Mouse (Mus musculus): ENCODE data around the gene Serpina16.
"Not testable (repeated sequence)": the region's sequence is repeated elsewhere in the genome, so short reads cannot be mapped to it uniquely, and the experiment has no call there.

Serpina16 gene

DNA sequence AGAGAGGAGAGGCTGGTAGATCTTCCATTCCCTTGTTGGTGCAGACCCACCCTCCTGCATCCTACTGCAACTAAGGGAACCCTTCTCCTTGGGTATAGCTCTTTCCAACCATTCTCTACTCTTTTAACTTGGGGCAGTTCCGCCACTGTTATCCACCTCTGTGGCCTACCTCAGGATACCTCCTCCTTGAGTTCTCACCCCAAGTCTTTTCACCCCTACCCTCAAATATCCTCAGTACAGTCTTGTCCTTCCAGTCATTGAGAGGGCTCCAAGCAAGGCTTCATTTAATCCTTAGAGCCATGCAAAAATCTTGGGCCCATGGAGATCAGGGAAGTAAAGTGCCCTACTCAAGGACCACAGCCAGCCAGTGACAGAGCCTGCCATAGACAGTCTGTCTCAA, at the start of gene Serpina16:
Serpina16 (minus strand) TSS at position 101 of the 400 bp plus-strand sequence.
- DNase-seq (ENCODE audit: low read depth, low spot score) = no peak

DNA sequence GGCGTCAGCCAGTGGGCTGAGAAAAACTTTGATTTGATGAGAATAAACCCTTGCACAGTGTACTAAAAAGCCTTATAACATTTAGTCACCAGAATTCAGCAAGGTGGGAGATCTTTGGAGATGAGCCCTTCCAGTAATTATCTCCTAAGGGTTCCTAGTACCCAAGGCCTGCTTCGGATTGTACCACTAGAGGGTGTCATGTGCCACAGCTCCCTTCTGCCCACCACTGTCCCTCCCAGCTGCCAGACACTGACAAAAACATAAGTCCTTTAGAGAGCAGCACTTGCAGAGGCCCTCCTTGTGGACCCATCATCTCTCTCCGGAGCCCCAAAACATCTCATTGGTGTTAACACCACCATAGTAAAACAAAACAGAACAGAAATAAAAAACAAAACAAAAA, 35.6 kb upstream of the Serpina16 start:
- no peak for DNase-seq (ENCODE audit: low read depth, low spot score)

DNA sequence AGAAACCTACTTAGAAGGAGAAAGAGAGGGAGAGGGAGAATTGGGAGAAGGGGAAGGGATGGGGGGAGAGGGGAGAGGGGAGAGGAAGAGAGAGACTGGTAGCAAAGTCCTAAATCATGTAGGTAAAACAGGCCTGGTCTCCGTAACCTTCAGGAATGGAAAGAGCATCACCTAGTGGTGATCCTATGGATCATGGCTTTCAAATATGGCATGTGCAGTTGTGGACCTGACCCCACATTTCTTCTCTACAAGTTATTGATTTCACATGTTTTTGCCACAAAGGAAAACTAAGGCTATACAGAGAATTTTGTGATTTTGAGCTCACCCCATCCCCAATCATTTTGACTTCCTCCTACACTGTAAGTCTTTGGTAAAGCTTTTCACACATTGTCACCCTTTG, 34.5 kb upstream of the Serpina16 start:
- no peak for DNase-seq (ENCODE audit: low read depth, low spot score)

DNA sequence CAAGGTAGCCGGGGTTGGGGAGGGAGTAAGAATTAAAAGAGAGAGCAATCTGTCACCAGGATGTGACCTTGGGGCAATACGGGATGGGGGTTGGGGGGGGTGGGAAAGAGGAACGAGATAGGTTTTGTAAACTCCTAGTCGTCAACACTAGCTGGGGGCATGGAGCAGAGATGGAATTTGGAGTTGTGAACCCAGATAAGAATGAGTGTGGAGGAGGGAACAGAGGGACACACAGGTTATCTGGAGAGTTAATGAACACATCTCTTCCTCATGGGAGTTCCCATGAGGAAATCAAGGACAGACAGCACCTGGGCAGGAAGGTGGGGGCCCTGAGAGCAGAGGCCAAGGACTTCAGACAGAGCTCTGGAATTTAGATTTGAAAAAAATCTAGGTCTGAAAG, 30.2 kb upstream of the Serpina16 start:
- DNase-seq (ENCODE audit: low read depth, low spot score) = no peak

DNA sequence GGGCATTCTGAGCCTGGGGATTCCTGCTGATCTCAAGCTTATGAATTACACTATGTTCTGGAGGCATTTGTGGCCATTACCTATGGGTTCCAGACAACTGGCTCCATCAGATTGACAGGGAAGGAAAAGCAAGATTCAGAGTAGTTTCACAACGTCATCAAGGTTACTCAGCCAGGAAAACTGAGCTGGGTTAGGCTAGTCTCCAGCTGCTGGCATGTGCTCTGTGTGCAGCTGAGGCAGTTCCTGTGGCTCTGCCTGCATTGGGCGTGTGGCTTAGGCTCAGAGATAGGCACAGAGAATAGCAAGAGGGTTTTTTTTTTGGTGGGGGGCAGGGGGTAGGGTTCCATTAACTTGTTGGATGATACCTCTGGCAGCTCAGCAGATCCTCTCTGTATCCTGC, 29.6 kb upstream of the Serpina16 start:
- DNase-seq (ENCODE audit: low read depth, low spot score) = no peak

DNA sequence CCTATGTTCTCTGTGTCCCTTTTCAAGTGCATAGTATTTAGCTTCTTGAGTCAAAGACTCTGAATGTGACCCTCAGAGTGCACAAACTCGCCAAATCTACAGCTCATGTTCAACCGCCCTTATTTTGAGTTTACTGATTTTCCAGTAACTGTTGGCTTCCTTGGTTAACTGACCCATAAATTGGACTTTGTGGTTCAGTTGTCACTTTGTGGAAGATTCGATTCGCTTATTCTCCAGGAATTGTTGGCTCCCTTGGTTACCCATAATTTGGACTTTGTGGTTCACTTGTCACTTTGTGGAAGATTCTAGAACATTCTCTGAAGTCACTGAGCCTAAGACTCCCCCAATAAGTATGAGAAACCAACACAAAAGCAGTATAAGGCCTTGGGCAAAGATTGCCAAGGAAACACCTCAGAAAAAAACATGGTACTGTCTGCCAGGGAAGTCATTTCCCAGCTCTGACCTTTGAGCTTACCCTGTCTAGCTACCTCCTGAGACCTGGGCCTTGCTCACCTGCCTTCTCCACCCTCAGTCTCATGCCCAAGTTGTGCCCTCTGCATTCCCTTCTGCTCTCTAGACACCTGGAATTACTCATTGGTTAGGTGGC, 24.3 kb upstream of the Serpina16 start:
- DNase-seq (ENCODE audit: low read depth, low spot score) = no peak

DNA sequence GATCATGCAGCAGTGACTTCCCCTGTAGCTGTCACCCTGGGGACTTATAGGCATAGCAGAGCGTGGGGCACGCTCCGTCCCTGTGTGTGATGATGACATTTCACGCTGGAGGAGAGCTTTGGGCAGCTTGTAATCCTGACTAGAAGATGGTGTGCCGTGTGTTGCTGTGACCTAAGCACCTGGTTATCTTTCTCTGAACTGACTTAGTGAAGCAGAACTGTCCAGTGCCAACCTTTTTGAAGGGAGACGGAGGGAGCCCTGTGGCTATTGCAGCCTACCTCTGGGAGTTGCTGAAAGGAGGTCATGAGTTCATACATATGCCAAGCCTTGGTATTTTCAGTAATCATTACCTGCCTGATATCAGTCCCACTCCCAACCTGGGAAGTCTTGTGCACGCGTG, 19.5 kb upstream of the Serpina16 start, which contains the start of gene Serpina1f:
Serpina1f (minus strand) TSS at position 101 of the 400 bp plus-strand sequence.
- no peak for DNase-seq (ENCODE audit: low read depth, low spot score)

DNA sequence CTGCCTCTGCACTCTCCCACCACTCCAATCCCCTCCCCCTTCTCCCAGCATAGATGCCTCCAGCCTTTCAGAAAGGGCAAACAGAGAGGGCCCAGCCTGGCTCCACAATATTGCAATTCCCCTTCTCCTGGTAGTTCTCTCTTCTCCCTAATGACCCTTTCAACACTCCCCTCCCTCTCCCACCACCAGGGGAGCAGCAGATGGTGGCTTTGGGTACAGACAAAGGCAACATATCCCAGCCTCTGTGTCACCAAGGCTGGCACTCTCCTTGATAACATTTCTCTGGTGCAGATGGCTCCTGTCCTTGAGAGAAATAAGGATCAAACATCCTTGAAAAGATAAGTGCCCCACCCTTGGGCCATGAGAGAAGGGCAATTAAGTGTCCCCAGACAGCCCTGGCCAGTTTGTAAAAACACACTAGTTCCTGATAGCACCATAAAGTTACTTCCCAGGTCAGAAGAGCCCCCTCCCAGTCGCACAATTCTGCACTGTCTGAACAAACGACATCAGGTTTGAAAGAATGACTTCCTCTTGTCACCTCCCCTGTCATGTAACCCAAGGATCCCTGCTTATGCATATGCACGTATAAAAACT, 12.4 kb upstream of the Serpina16 start:
- no peak for DNase-seq (ENCODE audit: low read depth, low spot score)

DNA sequence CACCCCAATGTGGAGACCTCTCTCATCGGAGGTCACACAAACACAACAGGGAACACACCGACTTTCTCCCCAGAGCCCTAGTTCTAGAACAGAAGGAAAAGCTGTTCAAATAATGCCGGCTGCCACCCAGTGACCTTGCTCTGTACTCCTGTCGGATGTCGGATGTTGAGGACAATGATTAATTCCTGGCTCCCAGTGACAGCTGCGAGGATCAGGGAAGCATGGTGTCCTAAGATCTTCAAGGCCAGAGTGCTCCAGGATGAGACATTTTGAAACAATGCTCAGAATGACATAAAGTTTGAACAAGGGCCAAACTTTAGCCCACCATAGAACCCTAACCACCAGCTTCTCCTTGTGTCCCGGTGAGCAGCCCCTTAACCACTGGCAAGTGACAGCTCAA, 11.1 kb upstream of the Serpina16 start:
- no peak for DNase-seq (ENCODE audit: low read depth, low spot score)

DNA sequence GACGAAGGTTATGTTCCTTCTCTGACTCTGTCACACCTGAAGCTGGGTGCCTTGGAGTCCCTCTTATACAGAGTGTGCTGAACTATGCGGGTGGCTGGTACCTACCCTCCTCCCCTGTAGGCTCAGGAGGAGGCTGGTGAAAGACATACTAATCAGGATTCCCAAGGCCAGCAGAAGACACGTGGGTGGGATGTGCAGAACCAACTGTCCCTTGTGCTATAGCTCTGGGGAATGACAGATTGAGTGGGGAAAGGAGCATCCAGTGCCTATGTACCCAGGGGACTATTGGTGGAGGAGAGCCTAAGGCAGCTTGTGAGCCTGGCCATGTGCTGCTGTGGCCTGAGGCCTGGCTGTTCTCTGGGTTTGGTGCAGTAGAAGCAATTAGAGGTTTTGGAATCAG, 10.1 kb upstream of the Serpina16 start:
- no peak for DNase-seq (ENCODE audit: low read depth, low spot score)

DNA sequence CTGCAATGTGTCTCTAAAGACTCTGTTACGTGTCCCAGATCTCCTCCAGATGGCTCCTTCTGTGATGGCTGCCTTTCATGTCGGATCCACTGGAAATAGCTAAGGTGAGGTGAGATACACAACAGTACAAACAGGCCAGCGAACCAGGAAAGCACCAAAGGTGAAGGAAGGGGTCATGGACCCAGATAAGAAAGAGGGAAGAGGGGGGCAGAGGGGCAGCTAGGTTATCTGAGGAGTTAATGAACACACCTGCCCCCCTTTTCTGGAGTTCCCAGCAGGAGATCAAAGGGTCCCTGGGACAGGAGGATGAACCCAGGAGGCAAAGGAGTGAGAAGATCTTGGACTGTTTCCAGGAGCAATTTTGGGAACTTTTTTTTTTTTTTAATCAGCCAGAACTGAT, 9.4 kb upstream of the Serpina16 start:
- DNase-seq (ENCODE audit: low read depth, low spot score) = no peak

DNA sequence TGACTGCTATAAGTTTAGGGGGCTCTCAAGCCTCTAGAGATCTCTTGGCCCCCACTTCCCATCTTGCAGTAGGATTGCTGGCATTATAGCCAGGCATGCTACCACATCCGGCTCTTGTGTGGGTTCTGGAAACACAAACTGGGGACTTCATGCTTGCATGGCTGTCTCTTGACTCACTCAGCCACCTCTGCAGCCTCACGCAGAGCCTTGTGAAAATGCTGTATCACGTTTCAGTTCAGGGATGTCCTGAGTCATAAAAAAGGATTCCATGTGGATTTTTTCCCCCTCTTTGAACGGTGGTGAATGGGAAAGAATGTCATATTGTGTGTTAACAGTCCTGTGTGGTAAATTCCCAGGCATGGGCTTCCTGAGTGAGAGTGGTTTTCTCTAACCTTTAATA, 7.8 kb upstream of the Serpina16 start:
- DNase-seq (ENCODE audit: low read depth, low spot score) = no peak

DNA sequence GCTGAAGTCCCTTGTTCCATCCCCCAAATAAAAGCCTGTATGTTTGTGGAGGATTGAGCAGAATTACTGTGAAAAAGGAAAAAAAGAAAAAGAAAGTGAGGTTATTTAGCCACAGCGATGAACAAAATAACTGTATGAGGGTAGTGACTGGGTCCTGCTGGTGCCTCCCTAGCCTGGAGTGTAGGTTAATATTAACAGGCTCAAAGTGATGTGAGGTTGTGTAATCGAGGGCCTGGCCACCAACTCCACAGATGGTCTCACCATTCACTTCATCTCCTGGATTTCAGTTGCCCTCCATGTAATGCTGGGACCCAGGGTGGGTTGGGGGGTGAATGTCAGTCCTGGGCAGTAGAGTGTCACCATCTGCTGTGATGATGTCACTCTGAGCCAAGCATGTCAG, 5.8 kb upstream of the Serpina16 start:
- no peak for DNase-seq (ENCODE audit: low read depth, low spot score)

DNA sequence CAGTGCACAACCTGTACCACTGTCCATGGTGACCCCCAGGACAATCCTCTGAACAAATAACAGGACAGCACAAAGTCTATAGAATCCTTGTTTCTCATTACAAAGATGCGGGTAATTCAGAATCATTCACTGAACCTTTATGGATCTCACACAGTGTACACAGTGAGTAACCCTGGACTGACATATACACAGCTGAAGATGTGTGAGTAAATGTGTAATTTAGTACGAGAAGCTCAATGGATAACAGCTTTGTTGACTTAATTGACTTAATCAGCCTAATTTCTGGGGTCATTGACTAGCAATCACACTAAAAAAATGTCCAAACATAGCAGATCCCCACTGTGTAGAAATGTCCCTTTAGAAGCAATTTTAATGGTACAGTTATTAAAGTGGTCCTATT, 5.2 kb upstream of the Serpina16 start:
- no peak for DNase-seq (ENCODE audit: low read depth, low spot score)

DNA sequence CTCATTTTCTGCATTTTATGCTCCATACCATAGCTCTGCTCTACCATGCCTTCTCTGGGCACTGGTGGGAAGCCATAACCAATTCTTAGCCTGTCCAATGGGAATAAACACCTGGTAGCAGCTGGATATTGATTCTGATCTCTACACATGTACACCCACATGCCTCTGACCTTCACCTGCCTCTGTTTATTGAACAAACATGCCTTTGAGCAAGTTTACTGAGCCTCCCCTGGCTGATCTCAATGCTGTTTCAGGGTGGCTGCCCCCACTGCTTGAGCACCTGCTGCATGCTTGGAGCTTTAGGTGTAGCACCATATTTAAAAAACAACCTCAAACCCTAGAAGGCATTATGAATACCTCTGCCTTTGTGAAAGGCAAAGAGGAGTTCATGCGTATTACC, 3.9 kb upstream of the Serpina16 start:
- DNase-seq (ENCODE audit: low read depth, low spot score) = not testable (repeated sequence)

DNA sequence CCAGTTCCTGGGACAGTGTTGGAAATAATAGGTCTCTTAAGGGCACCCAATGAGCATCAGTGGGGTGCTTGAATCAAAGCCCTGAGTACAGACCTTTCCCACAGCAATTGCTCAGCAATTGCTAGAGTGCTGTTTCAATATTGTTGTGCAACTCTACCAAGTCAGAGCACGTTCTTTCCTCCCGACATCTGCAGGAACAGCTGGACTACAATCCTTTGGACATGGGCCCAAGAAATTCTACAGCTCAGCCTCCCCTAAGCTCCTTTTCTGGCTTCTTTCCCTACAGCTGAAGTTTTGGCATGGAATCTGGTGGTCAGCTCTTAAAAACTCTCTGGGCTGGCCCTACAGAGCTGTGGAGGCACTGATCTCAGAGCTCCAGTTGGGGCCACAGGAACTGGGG, 2.8 kb downstream of the Serpina16 start:
- DNase-seq (ENCODE audit: low read depth, low spot score) = no peak

DNA sequence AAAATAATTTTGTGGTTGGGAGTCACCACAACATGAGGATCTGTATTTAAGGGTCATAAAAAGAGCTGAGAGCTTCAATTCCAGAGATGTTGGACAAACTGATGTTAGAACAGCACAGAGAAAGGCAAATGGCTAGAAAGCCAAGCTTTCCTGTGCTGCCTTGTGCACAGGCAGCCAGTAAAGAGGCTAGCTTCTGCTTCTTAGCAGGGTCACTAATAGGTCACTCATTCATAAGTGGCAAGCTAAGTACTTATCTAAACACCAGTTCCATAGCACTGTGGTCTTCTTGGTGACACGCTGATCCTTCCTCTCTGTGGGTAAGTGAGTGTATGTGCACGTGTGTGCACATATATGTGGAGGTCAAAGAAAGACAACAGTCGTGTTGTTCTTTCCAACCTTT, 4.5 kb downstream of the Serpina16 start:
- no peak for DNase-seq (ENCODE audit: low read depth, low spot score)

DNA sequence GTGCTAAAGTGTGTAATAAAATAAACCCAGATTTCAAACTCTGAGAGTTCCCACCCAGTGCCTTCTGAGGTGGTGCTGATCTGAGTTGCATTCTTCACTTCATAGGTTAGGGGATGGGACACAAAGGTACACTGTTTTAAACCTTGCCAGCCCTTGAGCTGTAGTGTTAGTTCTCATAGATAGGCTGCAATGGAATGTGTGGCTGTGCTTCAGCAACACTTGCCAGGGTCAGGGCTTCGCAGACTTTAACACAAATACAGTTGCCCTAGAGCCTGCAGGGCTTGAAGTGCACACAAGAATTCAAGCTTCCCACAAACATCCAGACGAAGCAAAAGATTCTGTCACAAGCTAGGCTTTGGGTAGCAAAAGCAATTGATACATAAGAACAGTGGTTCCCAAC, 5.0 kb downstream of the Serpina16 start:
- no peak for DNase-seq (ENCODE audit: low read depth, low spot score)

DNA sequence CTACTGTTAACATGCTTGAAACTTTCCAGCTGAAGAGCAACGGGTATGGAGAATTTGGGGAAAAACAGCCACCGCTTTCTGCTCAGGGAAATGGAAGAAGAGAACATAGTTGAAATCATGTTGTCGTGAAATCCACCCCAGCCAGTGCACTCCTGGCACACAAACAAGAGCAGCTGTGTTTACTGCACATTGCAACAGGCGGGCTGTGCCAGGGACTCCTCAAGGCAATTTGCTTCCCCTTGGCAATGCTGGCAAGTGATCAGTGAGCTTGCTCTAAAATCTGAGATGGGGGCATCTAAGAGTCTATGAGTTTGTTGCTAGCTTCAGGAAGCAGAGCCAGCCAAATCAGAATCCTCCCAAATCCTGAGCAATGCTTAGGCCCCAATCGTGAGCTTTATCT, 5.6 kb downstream of the Serpina16 start:
- no peak for DNase-seq (ENCODE audit: low read depth, low spot score)

DNA sequence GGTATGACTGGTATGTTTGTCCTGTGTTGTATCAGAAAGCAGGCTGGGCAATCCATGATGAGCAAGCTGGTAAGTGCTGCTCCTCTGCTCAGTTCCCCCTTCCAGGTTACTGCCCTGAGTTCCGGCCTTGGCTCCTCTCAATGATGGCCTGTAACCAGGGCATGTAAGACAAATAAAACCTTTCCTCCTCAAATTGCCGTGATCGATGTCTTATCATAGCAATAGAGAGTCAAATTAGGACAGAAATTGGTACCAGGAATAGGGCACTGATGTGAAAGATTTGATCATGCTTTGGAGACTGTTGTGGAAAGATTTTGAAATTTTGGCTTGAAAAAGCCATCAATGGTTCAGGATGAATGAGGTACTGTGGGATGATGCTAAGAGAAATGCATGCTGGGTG, 10.7 kb downstream of the Serpina16 start:
- no peak for DNase-seq (ENCODE audit: low read depth, low spot score)

DNA sequence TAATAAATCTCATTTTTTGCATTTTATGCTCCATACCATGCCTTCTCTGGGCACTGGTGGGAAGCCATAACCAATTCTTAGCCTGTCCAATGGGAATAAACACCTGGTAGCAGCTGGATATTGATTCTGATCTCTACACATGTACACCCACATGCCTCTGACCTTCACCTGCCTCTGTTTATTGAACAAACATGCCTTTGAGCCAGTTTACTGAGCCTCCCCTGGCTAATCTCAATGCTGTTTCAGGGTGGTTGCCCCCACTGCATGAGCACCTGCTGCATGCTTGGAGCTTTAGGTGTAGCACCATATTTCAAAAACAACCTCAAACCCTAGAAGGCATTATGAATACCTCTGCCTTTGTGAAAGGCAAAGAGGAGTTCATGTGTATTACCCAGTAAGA, 13.9 kb downstream of the Serpina16 start:
- not testable (repeated sequence) for DNase-seq (ENCODE audit: low read depth, low spot score)

DNA sequence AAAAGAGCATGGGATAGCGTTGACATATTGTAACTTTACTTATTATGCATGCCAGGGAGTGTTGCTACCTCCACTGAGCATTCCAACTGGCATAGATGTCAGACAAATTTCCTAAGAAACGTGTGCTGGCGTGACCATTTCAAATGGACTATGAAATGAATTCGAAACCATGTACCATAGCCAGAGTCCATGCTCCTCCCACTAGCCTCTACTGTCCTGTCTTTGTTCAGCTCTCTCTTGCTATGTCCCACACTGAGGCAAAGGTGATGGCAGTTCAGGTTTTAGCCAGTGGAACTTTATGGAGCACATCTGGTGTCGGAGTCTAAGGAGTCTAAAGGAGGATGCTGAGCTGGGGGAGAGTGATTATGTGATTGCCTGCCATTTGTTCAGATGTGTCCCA, 15.9 kb downstream of the Serpina16 start:
- no peak for DNase-seq (ENCODE audit: low read depth, low spot score)

DNA sequence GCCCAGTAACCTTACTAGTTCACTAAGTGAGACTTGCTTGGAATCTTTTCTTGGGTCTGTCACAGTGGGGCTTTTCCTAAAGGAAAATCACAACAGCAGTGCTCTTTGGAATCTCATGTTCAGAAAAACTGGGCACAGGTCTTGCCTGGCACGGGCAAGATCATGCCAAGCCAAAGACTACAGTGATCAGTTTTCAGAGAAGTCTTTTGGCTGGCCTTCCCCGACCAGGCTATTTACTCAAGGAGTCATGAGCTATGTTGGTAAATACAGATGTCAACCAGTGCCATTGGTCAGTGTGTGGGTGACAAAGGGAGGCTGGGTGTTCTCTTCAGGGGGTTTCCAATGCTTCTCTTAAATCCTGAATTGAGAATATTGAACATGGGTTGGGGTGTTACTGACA, 16.8 kb downstream of the Serpina16 start:
- DNase-seq (ENCODE audit: low read depth, low spot score) = no peak

DNA sequence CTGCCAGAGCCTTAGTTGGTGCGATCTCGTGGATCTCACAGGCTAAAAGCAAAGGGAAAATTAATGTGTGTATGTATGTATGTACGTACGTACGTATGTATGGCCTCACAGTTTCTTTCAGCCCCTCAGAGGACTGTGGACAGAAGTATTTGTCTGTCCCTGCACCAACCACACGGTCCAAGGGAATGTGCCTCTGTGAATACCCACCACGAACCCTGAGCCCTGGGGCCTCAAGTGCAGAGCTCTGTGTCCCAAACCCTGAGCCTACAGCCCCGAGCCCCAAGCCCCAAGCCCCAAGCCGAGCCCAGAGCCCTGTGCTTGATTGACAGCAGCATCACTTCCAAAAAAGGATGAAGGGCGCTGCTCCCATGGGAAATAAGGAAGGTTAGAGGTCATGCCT, 17.9 kb downstream of the Serpina16 start:
- DNase-seq (ENCODE audit: low read depth, low spot score) = no peak
